Mouse (Mus musculus): Measurements from ENCODE around the gene Rnls. TPM values are rescaled to one million over a fixed set of nuclear protein-coding genes. Genes with fewer than 3 reads are reported as not detected.

The Rnls gene
- polyA plus RNA-seq, 1 experiment from 2014 or later = 8.9 TPM

DNA sequence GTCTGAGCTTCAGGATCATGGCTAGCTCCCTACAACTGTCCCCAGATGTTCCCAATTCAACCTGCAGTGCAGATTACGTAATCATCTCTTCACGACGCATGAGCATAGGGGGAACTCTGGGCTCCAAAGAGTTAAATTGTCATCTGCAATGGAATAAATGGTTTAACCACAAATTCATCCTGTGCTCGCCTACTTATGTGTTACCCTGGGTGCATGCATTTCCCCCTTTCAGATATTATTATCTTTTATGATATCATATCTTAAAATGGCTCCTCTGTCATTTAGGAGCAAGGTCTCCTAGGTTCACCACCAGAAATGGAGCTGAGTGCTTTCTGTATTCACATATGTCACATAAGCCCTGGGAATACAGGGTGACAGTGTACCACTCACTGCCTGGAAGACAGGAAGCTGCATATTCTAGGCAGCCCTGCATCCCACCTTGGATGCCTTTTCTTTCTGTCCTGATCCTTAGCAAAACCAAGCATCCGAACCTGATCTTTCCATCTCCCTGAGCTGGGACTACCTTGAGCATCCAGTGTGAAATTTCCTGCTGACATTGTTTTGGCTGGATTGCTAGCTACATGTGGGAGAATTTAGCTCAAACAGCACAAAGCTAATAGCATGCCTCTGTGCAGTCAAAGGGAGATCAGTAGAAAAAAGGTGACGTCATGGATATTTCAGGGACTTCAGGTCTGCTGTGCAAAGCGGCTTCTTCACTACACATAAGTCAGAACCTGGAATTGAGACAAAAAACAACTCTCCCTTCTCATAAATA lies 289.9 kb downstream of the Rnls start:
- no peak for ATAC-seq (ENCODE audit: extremely low read depth, insufficient number of reproducible peaks, low FRiP score, low TSS enrichment)
- Histone ChIP-seq H3K27ac (replicated peaks) (no peak overlapping the region), H3K4me2 (0 out of 2 replicates have a peak overlapping the region, but pooled peaks have one; percentile 6)

GRCm38 (mm10) chr19:33101093-33102007 lies 290.7 kb downstream of the Rnls start:
- no peak overlapping the region for H3K27ac ChIP-seq (replicated peaks)
- no peak overlapping the region for H3K4me2 ChIP-seq
- no peaks in the 10 kb centered on the region; the same call in 1 of the 2 replicates for H3K27me3 ChIP-seq (replicated peaks)
- H3K9me3 ChIP-seq = no peaks in the 10 kb centered on the region
- WGBS = 69% methylated on average over 13 of the region's 13 CpGs
- peaks cover 26% of the 10 kb centered on the region for H3K4me1 ChIP-seq
- no peak overlapping the region for H3K9ac ChIP-seq
- H3K36me3 ChIP-seq = no peaks in the 10 kb centered on the region
- no peak overlapping the region for H3K4me3 ChIP-seq
- no peak for ATAC-seq (ENCODE audit: extremely low read depth, insufficient number of reproducible peaks, low FRiP score, low TSS enrichment)

More for the DNA sequence above, 289.9 kb downstream of the Rnls start:
- Histone ChIP-seq H3K4me3 (no peak overlapping the region), H3K9ac (no peak overlapping the region), H3K4me1 (peaks cover 26% of the 10 kb centered on the region), H3K9me3 (no peaks in the 10 kb centered on the region), H3K36me3 (no peaks in the 10 kb centered on the region), H3K27me3 (replicated peaks) (no peaks in the 10 kb centered on the region; the same call in 1 of the 2 replicates)
- 62% methylated on average over 7 of the region's 7 CpGs for WGBS

GRCm38 (mm10) chr19:33100598-33100997 lies 291.5 kb downstream of the Rnls start:
- Histone ChIP-seq H3K9ac (no peak overlapping the region), H3K4me1 (peaks cover 26% of the 10 kb centered on the region), H3K4me2 (no peak overlapping the region), H3K27me3 (replicated peaks) (no peaks in the 10 kb centered on the region; the same call in 1 of the 2 replicates), H3K4me3 (no peak overlapping the region), H3K36me3 (no peaks in the 10 kb centered on the region), H3K27ac (replicated peaks) (no peak overlapping the region), H3K9me3 (no peaks in the 10 kb centered on the region)
- 72% methylated on average over 3 of the region's 3 CpGs for WGBS
- no peak for ATAC-seq (ENCODE audit: extremely low read depth, insufficient number of reproducible peaks, low FRiP score, low TSS enrichment)

DNA sequence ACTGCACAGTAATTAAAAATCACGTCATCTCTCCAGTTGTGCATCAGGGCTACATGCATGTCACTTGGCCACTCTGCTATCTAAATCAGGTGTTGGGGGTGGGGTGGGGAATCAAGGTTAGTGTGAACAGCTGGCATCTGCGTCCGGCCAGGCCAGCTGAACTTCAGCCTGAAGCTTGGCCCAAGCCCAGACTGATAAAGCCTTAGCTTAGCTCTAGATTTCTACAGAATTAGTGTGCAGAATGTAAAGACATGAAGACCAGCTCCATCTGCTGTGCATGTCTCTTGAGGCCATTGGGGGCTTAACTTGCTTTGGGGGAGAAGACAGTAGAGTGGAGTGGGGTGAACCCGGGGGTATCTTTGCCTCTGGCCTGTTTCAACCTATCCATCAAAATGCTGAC lies 292.1 kb downstream of the Rnls start:
- H3K9ac ChIP-seq = no peak overlapping the region
- ATAC-seq (ENCODE audit: extremely low read depth, insufficient number of reproducible peaks, low FRiP score, low TSS enrichment) = 0 out of 2 replicates have a peak, but pooled peaks have one; percentile 19
- WGBS = 26% methylated on average over 4 of the region's 4 CpGs
- H3K4me3 ChIP-seq = no peak overlapping the region
- no peak overlapping the region for H3K27ac ChIP-seq (replicated peaks)
- H3K9me3 ChIP-seq = no peaks in the 10 kb centered on the region
- peaks cover 26% of the 10 kb centered on the region for H3K4me1 ChIP-seq
- H3K36me3 ChIP-seq = no peaks in the 10 kb centered on the region
- H3K4me2 ChIP-seq = no peak overlapping the region
- H3K27me3 ChIP-seq (replicated peaks) = no peaks in the 10 kb centered on the region

DNA sequence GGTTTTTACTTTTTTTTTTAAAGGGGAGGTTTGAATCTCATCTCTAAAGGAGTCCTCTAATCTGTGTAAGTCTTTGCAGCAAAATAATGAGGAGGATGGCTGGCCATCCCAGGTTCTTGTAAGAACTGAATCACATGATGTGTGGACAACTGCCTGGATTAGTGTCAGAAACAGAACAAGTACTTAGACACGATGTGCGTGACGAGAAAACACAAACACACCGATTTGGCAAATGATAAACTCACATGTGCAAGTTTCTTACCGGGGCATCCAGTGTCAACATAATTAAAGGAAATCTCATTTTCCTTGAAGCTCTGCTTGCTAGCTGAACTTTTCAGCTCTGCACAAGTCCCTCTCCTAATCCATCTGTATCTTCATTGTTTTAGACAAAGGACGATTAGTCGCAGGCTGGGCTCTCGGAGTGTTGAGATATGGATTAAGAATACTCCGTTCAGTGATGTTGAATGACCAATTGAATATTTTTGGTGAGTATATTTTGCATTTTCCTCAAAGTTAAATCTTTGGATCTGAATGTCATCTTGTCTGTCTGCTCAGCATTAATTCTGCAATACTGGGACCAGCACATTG lies 292.8 kb downstream of the Rnls start:
- 69% methylated on average over 9 of the region's 9 CpGs for WGBS
- H3K4me1 ChIP-seq = peaks cover 26% of the 10 kb centered on the region
- no peak overlapping the region for H3K9ac ChIP-seq

DNA sequence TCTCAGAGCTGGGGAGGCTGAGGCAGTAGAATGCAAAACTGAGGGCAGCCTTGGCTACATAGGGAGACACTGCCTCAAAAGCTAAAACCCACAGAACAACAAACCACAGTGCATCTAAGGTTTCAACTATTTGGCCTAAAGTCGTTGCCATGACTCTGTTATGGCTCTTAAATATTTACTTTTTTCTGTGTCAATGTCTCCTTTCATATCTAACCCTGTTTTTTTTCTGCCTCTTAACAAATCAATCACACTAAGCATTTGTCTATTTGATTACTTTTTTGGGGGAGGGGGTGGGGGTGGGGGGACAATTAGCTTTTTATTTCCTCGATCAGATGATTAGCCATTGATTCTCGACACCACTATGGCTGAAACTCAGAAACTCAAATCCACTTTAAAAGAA lies 294.4 kb downstream of the Rnls start:
- no peak overlapping the region for H3K9ac ChIP-seq
- no peaks in the 10 kb centered on the region for H3K9me3 ChIP-seq
- no peak overlapping the region for H3K4me2 ChIP-seq
- H3K27ac ChIP-seq (replicated peaks) = no peak overlapping the region
- H3K4me1 ChIP-seq = peaks cover 22% of the 10 kb centered on the region
- no peak for ATAC-seq (ENCODE audit: extremely low read depth, insufficient number of reproducible peaks, low FRiP score, low TSS enrichment)
- no peak overlapping the region for H3K4me3 ChIP-seq
- H3K27me3 ChIP-seq (replicated peaks) = no peaks in the 10 kb centered on the region
- WGBS = 68% methylated on average over 3 of the region's 3 CpGs
- H3K36me3 ChIP-seq = no peaks in the 10 kb centered on the region

More for the DNA sequence above, 292.8 kb downstream of the Rnls start:
- Histone ChIP-seq H3K36me3 (no peaks in the 10 kb centered on the region), H3K9me3 (no peaks in the 10 kb centered on the region), H3K27me3 (replicated peaks) (no peaks in the 10 kb centered on the region), H3K4me2 (no peak overlapping the region), H3K4me3 (no peak overlapping the region), H3K27ac (replicated peaks) (no peak overlapping the region)
- no peak for ATAC-seq (ENCODE audit: extremely low read depth, insufficient number of reproducible peaks, low FRiP score, low TSS enrichment)

DNA sequence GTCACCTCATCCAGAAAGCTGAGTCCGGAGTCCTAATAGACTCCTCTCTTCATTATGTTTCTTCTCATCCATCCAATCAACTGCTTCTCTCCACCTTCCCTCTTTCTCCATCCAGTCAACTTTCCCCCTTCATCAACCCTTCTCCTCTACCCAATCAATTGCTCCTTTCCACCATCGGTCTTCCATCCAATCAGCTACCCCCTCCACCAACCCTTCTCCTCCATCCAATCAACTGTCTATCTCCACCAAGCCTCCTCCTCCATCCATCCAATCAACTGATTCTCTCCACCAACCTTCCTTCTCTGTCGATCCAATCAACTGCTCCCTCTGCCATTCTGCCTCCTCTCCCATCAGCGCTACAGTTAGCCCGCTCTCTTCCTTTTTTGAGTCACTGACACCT lies 295.5 kb downstream of the Rnls start:
- Histone ChIP-seq H3K27ac (replicated peaks) (no peak overlapping the region), H3K4me1 (peaks cover 12% of the 10 kb centered on the region), H3K4me3 (no peak overlapping the region), H3K36me3 (no peaks in the 10 kb centered on the region), H3K9me3 (no peaks in the 10 kb centered on the region), H3K27me3 (replicated peaks) (no peaks in the 10 kb centered on the region), H3K9ac (no peak overlapping the region), H3K4me2 (no peak overlapping the region)
- 87% methylated on average over 5 of the region's 5 CpGs for WGBS
- no peak for ATAC-seq (ENCODE audit: extremely low read depth, insufficient number of reproducible peaks, low FRiP score, low TSS enrichment)

DNA sequence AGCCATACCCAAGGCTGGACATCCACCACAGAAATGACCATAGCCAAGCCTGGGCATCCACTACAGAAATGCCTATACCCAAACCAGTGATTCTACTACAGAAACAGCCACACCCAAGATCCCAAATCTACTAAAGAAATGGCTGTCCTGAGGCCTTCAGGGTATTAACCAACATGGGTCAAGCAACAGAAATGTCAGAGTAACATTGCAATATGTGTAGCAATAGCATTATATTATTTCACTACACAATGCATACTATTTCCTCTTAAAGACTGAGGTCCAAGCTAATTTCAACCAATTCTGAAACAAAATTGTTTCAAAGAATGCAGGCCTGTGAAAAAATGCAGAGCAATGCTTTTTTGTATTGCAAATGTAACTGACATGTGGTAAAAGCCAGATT lies 299.5 kb downstream of the Rnls start:
- H3K36me3 ChIP-seq = no peaks in the 10 kb centered on the region
- H3K4me3 ChIP-seq = no peak overlapping the region
- no peak overlapping the region for H3K27ac ChIP-seq (replicated peaks)
- H3K9me3 ChIP-seq = no peaks in the 10 kb centered on the region
- ATAC-seq (ENCODE audit: extremely low read depth, insufficient number of reproducible peaks, low FRiP score, low TSS enrichment) = no peak
- no peaks in the 10 kb centered on the region for H3K27me3 ChIP-seq (replicated peaks)
- H3K9ac ChIP-seq = no peak overlapping the region
- no peak overlapping the region for H3K4me2 ChIP-seq
- no peaks in the 10 kb centered on the region for H3K4me1 ChIP-seq

DNA sequence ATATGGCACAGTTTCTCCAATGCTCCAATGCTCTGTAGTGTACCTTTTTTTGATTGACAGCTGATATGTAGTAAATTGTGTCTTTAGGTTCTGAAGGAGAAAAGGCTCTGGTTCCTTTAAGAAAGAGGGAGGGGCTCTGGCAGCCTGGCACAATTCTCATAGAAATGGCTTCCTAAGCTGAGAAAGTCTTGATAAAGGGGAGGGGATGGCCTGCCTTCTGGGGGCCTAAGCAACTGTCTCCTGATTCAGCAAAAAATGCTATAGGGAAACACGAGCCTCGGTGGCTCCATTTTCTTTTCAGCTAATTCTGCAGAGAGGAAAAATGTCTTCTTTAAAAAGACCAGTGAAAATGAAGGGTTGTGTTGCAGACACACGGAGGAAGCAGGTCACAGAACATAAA lies 300.8 kb downstream of the Rnls start:
- no peaks in the 10 kb centered on the region for H3K4me1 ChIP-seq
- no peak overlapping the region for H3K27ac ChIP-seq (replicated peaks)
- WGBS = 50% methylated on average over 3 of the region's 3 CpGs
- no peaks in the 10 kb centered on the region for H3K9me3 ChIP-seq
- H3K27me3 ChIP-seq (replicated peaks) = no peaks in the 10 kb centered on the region
- H3K36me3 ChIP-seq = no peaks in the 10 kb centered on the region
- H3K4me3 ChIP-seq = no peak overlapping the region
- ATAC-seq (ENCODE audit: extremely low read depth, insufficient number of reproducible peaks, low FRiP score, low TSS enrichment) = no peak
- no peak overlapping the region for H3K4me2 ChIP-seq
- H3K9ac ChIP-seq = no peak overlapping the region

GRCm38 (mm10) chr19:33088868-33089267 lies 303.2 kb downstream of the Rnls start:
- H3K4me3 ChIP-seq = no peak overlapping the region
- ATAC-seq (ENCODE audit: extremely low read depth, insufficient number of reproducible peaks, low FRiP score, low TSS enrichment) = no peak
- H3K36me3 ChIP-seq = no peaks in the 10 kb centered on the region
- no peaks in the 10 kb centered on the region for H3K4me1 ChIP-seq
- no peak overlapping the region for H3K9ac ChIP-seq
- H3K27me3 ChIP-seq (replicated peaks) = no peaks in the 10 kb centered on the region
- 66% methylated on average over 2 of the region's 2 CpGs for WGBS
- H3K9me3 ChIP-seq = no peaks in the 10 kb centered on the region
- no peak overlapping the region for H3K27ac ChIP-seq (replicated peaks)
- no peak overlapping the region for H3K4me2 ChIP-seq

DNA sequence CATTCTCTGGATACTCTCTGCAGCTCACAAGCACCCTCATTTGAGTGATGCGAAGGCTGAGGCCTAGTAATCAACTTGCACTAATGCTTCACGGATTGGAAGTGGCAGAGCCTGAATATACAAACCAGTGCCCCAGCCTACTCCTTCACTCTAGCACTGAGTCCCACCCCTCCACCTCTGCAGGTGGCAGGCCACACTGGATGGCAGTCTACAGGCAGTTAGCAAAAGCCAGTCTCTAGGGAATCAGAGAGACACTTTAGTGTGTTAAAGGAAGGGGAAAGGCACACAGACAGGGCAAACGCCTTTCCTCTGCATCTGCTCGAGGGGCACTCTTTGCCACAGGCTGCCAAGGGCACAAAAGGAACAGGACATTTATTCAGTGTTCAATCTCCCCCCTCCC lies 304.1 kb downstream of the Rnls start:
- no peak overlapping the region for H3K4me3 ChIP-seq
- no peak overlapping the region for H3K4me2 ChIP-seq
- no peaks in the 10 kb centered on the region for H3K27me3 ChIP-seq (replicated peaks)
- no peaks in the 10 kb centered on the region for H3K9me3 ChIP-seq
- H3K4me1 ChIP-seq = no peaks in the 10 kb centered on the region
- no peak overlapping the region for H3K9ac ChIP-seq
- WGBS = 70% methylated on average over 4 of the region's 4 CpGs
- no peaks in the 10 kb centered on the region for H3K36me3 ChIP-seq
- H3K27ac ChIP-seq (replicated peaks) = no peak overlapping the region
- no peak for ATAC-seq (ENCODE audit: extremely low read depth, insufficient number of reproducible peaks, low FRiP score, low TSS enrichment)
